Mouse (Mus musculus): ENCODE data around the gene Slc22a4. TPM values are rescaled to one million over a fixed set of nuclear protein-coding genes. Genes with fewer than 3 reads are reported as not detected.
"Not testable (repeated sequence)": the region's sequence is repeated elsewhere in the genome, so short reads cannot be mapped to it uniquely, and the experiment has no call there.

The Slc22a4 gene
- total and polyA plus RNA-seq, 2 experiments from 2014 or later, result 7.8 to 8.3 TPM

DNA sequence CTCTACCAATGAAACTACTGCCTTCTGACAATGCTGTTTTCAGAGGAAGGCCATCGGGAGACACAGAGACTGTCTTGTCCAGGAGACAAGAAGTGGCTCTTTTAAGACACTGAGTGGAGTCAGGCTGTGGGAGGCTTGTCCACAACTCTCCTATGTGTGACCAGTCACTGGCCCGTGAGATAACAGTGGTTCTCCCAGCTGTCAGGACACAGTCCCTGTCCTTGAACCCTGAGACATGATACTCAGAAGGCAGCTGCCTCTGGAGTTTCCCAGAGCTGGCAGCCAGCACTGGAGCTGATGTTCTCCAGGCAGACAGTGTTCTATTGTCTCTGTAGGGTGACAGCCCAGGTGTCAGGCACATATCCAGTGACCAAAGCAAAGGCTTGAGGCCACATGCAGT lies 30.2 kb downstream of the Slc22a4 start:
- DNase-seq (ENCODE audit: low spot score) (no peak), ATAC-seq (ENCODE audit: low FRiP score) (no peak)
- no peak overlapping the region for H3K4me3 ChIP-seq (ENCODE audit: low read depth, low read length)
- H3K36me3 ChIP-seq (ENCODE audit: insufficient read depth, low read length), result no peaks in the 10 kb centered on the region
- H3K4me1 ChIP-seq (ENCODE audit: insufficient read depth, low read length), result no peaks in the 10 kb centered on the region
- TF ChIP-seq CTCF (IDR thresholded peaks at IDR 0.05), result no peak
- H3K27ac ChIP-seq (ENCODE audit: low read depth, low read length), result no peak overlapping the region
- 82% methylated on average over 2 of the region's 2 CpGs for WGBS
- H3K9me3 ChIP-seq (ENCODE audit: low read length), result no peaks in the 10 kb centered on the region
- no peak overlapping the region for H3K4me2 ChIP-seq (ENCODE audit: low read depth, low read length, poor library complexity, severe bottlenecking)
- no peaks in the 10 kb centered on the region for H3K27me3 ChIP-seq (ENCODE audit: insufficient read depth, low read length)
- H3K9ac ChIP-seq (replicated peaks; ENCODE audit: low read length, poor library complexity, severe bottlenecking), result no peak overlapping the region

DNA sequence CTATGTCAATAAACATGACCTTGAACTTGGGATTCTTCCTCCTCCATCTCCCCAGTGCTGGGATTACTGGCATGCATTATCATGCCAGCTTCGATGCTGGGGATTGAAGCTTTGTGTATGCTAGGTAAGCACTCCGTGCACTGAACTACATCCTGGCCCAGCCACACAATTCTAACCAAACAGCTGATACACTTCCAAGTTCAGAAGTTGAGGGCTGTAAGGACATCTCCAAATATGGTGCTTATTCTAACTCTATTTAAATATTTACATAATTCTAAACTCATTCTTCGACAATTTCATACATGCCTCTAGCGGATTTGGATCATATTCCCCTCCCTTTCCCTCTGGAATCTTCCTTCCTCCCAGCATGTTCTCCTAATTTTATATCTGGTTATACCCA lies 35.6 kb downstream of the Slc22a4 start:
- Histone ChIP-seq H3K4me1 (ENCODE audit: insufficient read depth, low read length) (no peaks in the 10 kb centered on the region), H3K27ac (ENCODE audit: low read depth, low read length) (no peak overlapping the region), H3K9ac (replicated peaks; ENCODE audit: low read length, poor library complexity, severe bottlenecking) (no peak overlapping the region), H3K36me3 (ENCODE audit: insufficient read depth, low read length) (peaks cover 8% of the 10 kb centered on the region; the same call in 1 of the 2 replicates), H3K27me3 (ENCODE audit: insufficient read depth, low read length) (no peaks in the 10 kb centered on the region), H3K9me3 (ENCODE audit: low read length) (no peaks in the 10 kb centered on the region), H3K4me2 (ENCODE audit: low read depth, low read length, poor library complexity, severe bottlenecking) (no peak overlapping the region), H3K4me3 (ENCODE audit: low read depth, low read length) (no peak overlapping the region)
- no peak for ATAC-seq (ENCODE audit: low FRiP score)
- no peak for TF ChIP-seq CTCF (IDR thresholded peaks at IDR 0.05)
- 74% methylated on average over 4 of the region's 4 CpGs for WGBS
- no peak for DNase-seq (ENCODE audit: low spot score)

DNA sequence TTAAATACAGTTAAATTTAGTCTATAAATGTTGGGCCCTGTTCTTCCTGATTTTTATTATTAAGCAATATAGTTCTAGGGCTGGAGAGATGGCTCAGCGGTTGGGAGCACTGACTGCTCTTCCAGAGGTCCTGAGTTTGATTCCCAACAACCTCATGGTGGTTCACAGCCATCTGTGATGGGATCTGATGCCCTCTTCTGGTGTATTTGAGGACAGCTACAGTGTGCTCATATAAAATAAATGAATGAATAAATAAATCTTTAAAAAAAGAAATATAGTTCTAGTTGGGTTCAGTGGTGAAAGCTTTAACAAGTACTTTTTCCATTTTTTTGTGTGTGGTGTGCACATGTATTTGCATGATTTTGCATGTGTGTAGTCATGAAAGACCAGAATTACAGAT lies 38.7 kb downstream of the Slc22a4 start:
- Histone ChIP-seq H3K4me1 (ENCODE audit: insufficient read depth, low read length) (no peaks in the 10 kb centered on the region), H3K27ac (ENCODE audit: low read depth, low read length) (no peak overlapping the region), H3K9ac (replicated peaks; ENCODE audit: low read length, poor library complexity, severe bottlenecking) (no peak overlapping the region), H3K4me2 (ENCODE audit: low read depth, low read length, poor library complexity, severe bottlenecking) (no peak overlapping the region), H3K4me3 (ENCODE audit: low read depth, low read length) (no peak overlapping the region), H3K9me3 (ENCODE audit: low read length) (no peaks in the 10 kb centered on the region), H3K27me3 (ENCODE audit: insufficient read depth, low read length) (no peaks in the 10 kb centered on the region), H3K36me3 (ENCODE audit: insufficient read depth, low read length) (peaks cover 16% of the 10 kb centered on the region; the same call in 1 of the 2 replicates)
- DNase-seq (ENCODE audit: low spot score) (no peak), ATAC-seq (ENCODE audit: low FRiP score) (no peak)
- 65% methylated on average over 1 of the region's 1 CpGs for WGBS
- peak; percentile 32 for TF ChIP-seq CTCF (IDR thresholded peaks at IDR 0.05)

DNA sequence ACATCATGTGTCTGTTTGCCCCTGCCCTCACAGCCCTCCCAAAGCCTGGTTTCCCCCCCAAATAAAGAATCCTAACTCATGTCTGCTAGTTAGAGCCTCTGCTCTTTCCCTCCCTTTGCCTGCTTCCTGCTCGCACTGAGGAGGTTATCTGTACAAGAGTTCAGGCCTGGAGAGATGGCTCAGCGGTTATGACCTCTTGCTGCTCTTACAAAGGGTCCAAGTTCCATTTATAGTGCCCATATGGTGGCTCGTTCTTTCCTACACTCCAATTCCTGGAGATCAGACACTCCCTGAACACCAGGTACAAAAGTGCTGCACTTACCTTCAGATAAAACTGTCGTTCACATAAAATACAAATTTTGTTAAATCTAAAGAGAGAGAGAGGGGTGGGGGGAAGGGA lies 39.8 kb downstream of the Slc22a4 start:
- 76% methylated on average over 4 of the region's 4 CpGs for WGBS
- Histone ChIP-seq H3K27me3 (ENCODE audit: insufficient read depth, low read length) (no peaks in the 10 kb centered on the region), H3K36me3 (ENCODE audit: insufficient read depth, low read length) (peaks cover 18% of the 10 kb centered on the region; the same call in 1 of the 2 replicates), H3K9me3 (ENCODE audit: low read length) (no peaks in the 10 kb centered on the region), H3K4me2 (ENCODE audit: low read depth, low read length, poor library complexity, severe bottlenecking) (no peak overlapping the region), H3K4me3 (ENCODE audit: low read depth, low read length) (no peak overlapping the region), H3K9ac (replicated peaks; ENCODE audit: low read length, poor library complexity, severe bottlenecking) (no peak overlapping the region), H3K4me1 (ENCODE audit: insufficient read depth, low read length) (no peaks in the 10 kb centered on the region), H3K27ac (ENCODE audit: low read depth, low read length) (no peak overlapping the region)
- ATAC-seq (ENCODE audit: low FRiP score) (no peak), DNase-seq (ENCODE audit: low spot score) (no peak)
- TF ChIP-seq CTCF (IDR thresholded peaks at IDR 0.05), result no peak

DNA sequence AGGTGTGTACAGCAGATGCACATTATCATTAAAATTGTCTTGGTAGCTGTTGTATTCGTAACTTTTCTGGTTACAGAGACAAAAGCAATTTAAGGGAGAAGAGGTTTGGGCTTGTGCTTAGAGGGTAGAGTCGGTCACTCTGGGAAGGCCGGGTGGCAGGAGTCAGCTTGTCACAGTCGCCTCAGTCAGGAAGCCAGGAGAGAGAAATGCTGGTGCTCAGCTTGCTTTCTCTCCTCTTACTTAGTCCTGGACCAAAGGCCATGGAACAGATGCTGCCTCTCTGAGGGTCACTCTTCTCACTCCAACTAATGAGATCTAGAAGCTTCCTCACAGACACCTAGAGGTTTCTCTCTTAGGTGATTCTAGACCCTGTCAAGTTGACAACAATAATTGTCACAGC lies 46.5 kb downstream of the Slc22a4 start:
- Histone ChIP-seq H3K36me3 (ENCODE audit: insufficient read depth, low read length) (peaks cover 7% of the 10 kb centered on the region; the same call in 1 of the 2 replicates), H3K4me2 (ENCODE audit: low read depth, low read length, poor library complexity, severe bottlenecking) (no peak overlapping the region), H3K4me1 (ENCODE audit: insufficient read depth, low read length) (no peaks in the 10 kb centered on the region), H3K9ac (replicated peaks; ENCODE audit: low read length, poor library complexity, severe bottlenecking) (no peak overlapping the region), H3K27ac (ENCODE audit: low read depth, low read length) (no peak overlapping the region), H3K9me3 (ENCODE audit: low read length) (no peaks in the 10 kb centered on the region), H3K4me3 (ENCODE audit: low read depth, low read length) (no peak overlapping the region), H3K27me3 (ENCODE audit: insufficient read depth, low read length) (no peaks in the 10 kb centered on the region)
- WGBS, result 81% methylated on average over 4 of the region's 4 CpGs
- no peak for DNase-seq (ENCODE audit: low spot score)
- no peak for TF ChIP-seq CTCF (IDR thresholded peaks at IDR 0.05)
- ATAC-seq (ENCODE audit: low FRiP score), result no peak

DNA sequence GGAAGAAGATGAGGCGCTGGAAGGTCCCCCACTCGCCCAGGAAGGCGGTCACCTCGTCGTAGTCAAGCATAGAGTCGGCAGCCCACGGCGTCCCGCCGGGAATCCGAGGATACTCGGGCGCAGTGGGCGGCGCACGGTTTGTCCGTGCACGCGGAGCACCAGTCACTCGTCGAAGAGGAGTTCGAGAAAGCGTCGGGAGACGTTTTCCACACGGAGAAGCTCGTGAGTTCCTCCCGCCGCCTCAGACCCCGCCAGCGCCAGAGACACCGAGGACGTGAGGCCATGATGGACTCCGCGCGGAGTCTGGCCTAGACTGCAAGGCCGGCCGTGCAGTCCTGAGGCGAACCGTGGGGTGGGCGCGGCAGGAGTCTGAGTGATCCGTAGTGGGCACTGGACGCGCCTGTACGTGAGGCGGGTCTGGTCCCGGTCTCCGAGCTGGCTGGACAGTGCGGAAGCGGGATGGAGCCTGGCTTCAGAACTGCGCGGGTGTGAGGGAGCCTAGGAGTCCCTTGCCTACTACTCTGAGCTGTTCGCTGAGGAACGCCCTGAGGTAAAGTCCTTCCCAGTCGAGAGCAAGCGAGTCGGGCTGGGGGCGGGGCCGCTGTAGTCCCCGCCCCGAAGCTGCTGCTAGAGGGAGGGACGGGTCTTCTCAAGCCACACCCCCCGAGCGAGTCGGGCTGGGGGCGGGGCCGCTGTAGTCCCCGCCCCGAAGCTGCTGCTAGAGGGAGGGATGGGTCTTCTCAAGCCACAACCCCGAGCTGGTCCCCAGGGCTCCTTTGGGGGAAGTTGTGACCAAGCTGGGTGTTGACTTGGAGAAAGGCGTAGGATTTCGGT lies 47.9 kb downstream of the Slc22a4 start, which contains the start of gene Slc22a21:
TSS of gene Slc22a21 (minus strand) at position 545 of the 834 bp plus-strand sequence.
- WGBS, result 2% methylated on average over 73 of the region's 73 CpGs
- Histone ChIP-seq H3K9me3 (ENCODE audit: low read length) (no peaks in the 10 kb centered on the region), H3K27ac (ENCODE audit: low read depth, low read length) (0 out of 2 replicates have a peak within 1 kb of the TSS, but pooled peaks have one; percentile 26), H3K36me3 (ENCODE audit: insufficient read depth, low read length) (peaks cover 7% of the 10 kb centered on the region; the same call in 1 of the 2 replicates), H3K27me3 (ENCODE audit: insufficient read depth, low read length) (no peaks in the 10 kb centered on the region), H3K4me3 (ENCODE audit: low read depth, low read length) (peak within 1 kb of the TSS; percentile 60), H3K9ac (replicated peaks; ENCODE audit: low read length, poor library complexity, severe bottlenecking) (peak within 1 kb of the TSS; percentile 42), H3K4me1 (ENCODE audit: insufficient read depth, low read length) (no peaks in the 10 kb centered on the region), H3K4me2 (ENCODE audit: low read depth, low read length, poor library complexity, severe bottlenecking) (peak within 1 kb of the TSS; percentile 81)
- ATAC-seq (ENCODE audit: low FRiP score), result peak; percentile 93
- no peak for TF ChIP-seq CTCF (IDR thresholded peaks at IDR 0.05)
- DNase-seq (ENCODE audit: low spot score), result peak; percentile 85

DNA sequence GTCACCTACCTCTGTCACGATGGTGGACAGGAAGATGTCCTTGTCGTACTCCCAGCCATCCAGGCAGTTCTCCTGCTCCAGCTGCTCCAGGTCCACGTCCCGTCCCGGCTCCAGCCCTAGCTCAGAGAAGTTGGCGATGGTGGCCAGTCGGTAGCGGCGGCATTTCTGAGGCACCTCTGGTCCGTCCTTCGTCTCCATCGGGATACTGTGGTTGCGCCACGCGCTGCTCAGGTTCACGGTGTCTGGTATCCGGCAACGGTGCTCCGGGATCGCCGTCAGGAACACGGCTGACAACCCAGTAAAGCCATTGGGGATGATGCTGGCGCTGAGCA lies 48.5 kb downstream of the Slc22a4 start:
- peak overlapping the region; percentile 81 for H3K4me2 ChIP-seq (ENCODE audit: low read depth, low read length, poor library complexity, severe bottlenecking)
- H3K36me3 ChIP-seq (ENCODE audit: insufficient read depth, low read length); H3K27me3 ChIP-seq (ENCODE audit: insufficient read depth, low read length); H3K4me1 ChIP-seq (ENCODE audit: insufficient read depth, low read length); H3K9me3 ChIP-seq (ENCODE audit: low read length); DNase-seq (ENCODE audit: low spot score); H3K27ac ChIP-seq (ENCODE audit: low read depth, low read length): not testable (repeated sequence)
- 0 out of 2 replicates have a peak, but pooled peaks have one; percentile 8 for ATAC-seq (ENCODE audit: low FRiP score)
- peak overlapping the region; percentile 60 for H3K4me3 ChIP-seq (ENCODE audit: low read depth, low read length)
- H3K9ac ChIP-seq (replicated peaks; ENCODE audit: low read length, poor library complexity, severe bottlenecking), result peak overlapping the region; percentile 42
- WGBS, result under 1% methylated on average over 23 of the region's 23 CpGs

Data from midbrain, postnatal 0 days (tissue).